Comparison of ENCODE assay signal across 20 mouse cellular contexts in genomic region chr5:135751041-135751440, GRCm38 (mm10). TPM values are rescaled to one million over a fixed set of nuclear protein-coding genes. Genes with fewer than 3 reads are reported as not detected.
"Had no signal": no experiment of that assay in that cellular context is flagged by ENCODE, and none has a peak within 500 bp of the region (broad histone marks: within the 10 kb centered on the region; RNA-seq: fewer than 3 reads in every experiment).

No protein-coding gene starts in this region.

- H3K4me3 ChIP-seq: midbrain, embryonic 10.5 days; midbrain, embryonic 12.5 days; myocyte; neural tube, embryonic 13.5 days; neural tube, embryonic 15.5 days had no signal

- H3K27me3 ChIP-seq: neural tube, embryonic 13.5 days; neural tube, embryonic 15.5 days had no signal

- H3K4me1 ChIP-seq: midbrain, embryonic 10.5 days; midbrain, embryonic 12.5 days; neural tube, embryonic 13.5 days; neural tube, embryonic 15.5 days had no signal

- H3K9me3 ChIP-seq: neural tube, embryonic 15.5 days had no signal

- H3K27ac ChIP-seq: midbrain, embryonic 10.5 days; midbrain, embryonic 12.5 days; neural tube, embryonic 13.5 days; neural tube, embryonic 15.5 days had no signal

- H3K36me3 ChIP-seq: midbrain, embryonic 12.5 days; neural tube, embryonic 13.5 days; neural tube, embryonic 15.5 days had no signal

- DNase-seq: lung, adult 18-20 months; lung, embryonic 14.5 days; lung, postnatal 10 days; lung, postnatal 4 days; midbrain, embryonic 14.5 days; retina, postnatal 1 day; right cerebral cortex, adult 18-20 months; right cerebral cortex, postnatal 25 days; right cerebral cortex, postnatal 4 days; spleen, adult 18-20 months; thymus, adult 2 months; thymus, postnatal 25 days; thymus, postnatal 4 days had no signal

RNA-seq across cellular contexts. Expression of gene Styxl1, which starts 27.1 kb away (rescaled TPM):
- polyA plus RNA-seq: lung, embryonic 14.5 days; neural tube, embryonic 11.5 days; neural tube, embryonic 13.5 days had no signal

RNA-seq across cellular contexts. Expression of gene Srrm3, which starts 55.6 kb away (rescaled TPM):
- polyA plus RNA-seq: liver, embryonic 16.5 days; myocyte had no signal
